Mouse (Mus musculus) layer of hippocampus, postnatal 36 days (tissue): ENCODE data around the gene Lrrc10. TPM values are rescaled to one million over a fixed set of nuclear protein-coding genes. Genes with fewer than 3 reads are reported as not detected.
"Not testable (repeated sequence)": the region's sequence is repeated elsewhere in the genome, so short reads cannot be mapped to it uniquely, and the experiment has no call there.

Source experiments
- DNase-seq, 2 experiments: peaks; one replicate each; pipeline ENCODE4 v3.0.0; 2022
- total RNA-seq, 2 experiments: library from RNA; stranded (reverse); gene quantifications; 2 replicates each; pipeline ENCODE4 v1.2.3; 2021

Lrrc10 gene
- under 1 TPM in 1 of 2 experiments, not detected in 1; 0.25 TPM for total RNA-seq

GRCm38 (mm10) chr10:117045175-117046056 is at the start of gene Lrrc10:
Lrrc10 (plus strand) TSS chr10:117045341.
- DNase-seq = peak; percentile 44 to 59

- no peak for DNase-seq
These were observed 49.4 kb upstream of the Lrrc10 start for GRCm38 (mm10) chr10:116995584-116996235.

DNA sequence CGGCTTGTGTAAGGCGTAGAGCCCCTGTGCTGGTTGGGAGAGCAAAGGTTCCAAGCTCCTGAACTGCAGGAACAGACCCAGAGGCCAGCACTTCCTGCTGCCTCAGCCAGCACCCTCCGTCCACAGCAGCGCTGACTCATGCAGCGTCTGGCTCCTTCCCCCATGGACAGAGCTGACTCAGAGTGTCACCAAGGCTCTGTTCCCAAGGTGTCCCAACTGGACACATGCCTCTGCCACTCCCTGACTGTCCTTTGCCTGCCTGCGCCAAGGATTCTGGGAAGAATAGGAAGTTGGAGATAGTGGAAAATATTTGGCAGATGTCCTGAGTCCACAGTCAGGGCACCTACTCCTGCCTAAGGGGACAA is 48.9 kb upstream of the Lrrc10 start:
- no peak for DNase-seq

DNA sequence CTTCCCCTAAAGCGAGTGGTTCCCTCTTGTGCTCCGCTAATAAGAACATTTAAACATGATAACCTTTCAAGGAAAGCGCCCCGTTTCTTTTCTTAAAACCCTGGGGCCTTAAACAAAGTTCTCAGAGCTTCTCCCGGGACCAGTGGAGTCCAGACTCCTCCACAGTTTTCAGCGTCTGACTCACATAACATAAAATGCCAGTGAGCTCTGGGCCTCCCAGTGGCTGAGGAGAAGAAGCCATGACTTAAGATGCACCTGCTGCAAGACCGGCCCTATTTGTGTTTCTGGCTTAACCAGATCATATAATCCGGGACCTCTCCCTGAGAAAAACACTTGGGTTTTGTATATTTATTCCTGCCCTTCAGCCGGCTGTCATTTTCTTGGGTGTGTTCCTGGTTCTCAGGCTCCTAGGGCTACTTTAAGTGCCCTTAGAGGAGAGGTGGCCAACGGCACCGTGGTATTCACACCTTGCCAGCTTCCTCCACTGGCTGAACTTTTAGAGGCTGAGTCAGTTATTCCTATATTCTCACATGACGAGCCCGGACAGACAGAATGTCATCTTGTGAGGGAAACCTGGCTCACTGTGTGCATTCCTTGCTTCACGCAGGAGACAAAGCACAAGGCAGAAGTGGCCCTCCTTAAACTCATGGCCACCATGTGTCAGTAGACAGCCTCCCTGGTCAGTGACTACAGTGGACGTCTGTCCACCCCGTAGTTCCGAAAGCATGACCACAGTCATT is 46.3 kb upstream of the Lrrc10 start:
- no peak for DNase-seq

DNA sequence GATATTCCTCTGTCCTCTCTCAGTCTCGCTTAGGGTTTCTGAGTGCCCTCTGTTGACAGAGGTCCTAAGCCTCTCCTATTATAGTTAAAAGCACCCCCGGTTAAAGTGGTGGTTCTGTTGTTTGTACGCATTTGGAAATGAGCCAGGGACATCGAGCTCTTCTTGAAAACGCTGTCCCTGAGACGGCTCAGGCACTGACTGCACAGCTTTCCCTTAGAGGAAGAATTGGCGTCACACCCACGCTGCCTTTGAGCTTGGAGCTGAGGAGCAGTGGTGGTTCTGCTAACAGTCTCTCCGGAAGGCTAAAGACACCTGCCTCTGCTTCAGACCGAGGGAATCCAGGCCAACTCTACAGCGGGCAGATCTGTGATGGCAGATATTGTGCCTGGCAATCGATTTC is 44.2 kb upstream of the Lrrc10 start:
- peak in 1 of 2 experiments; percentile 20 for DNase-seq

DNA sequence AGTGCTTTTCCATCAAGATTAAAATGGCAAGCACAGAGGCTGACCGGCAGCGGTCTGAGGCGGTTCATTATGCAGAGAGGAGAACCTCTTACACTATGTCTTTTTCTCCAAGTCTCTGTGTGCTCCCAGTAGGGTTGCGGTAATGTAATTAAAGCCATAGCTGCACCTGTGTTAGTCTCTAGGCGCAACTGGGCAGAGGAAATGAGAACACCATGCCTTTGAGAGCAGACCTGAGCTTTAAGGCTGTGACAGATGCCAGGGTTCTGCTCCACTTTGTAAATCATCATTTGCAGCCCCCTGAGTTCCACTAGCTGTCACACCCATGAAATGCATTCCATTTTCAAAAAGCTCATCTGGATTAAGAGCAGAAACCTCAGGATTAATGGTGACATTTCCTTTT is 40.4 kb upstream of the Lrrc10 start:
- DNase-seq = no peak

- DNase-seq = no peak
These were observed 39.3 kb upstream of the Lrrc10 start for GRCm38 (mm10) chr10:117005707-117006464.

DNA sequence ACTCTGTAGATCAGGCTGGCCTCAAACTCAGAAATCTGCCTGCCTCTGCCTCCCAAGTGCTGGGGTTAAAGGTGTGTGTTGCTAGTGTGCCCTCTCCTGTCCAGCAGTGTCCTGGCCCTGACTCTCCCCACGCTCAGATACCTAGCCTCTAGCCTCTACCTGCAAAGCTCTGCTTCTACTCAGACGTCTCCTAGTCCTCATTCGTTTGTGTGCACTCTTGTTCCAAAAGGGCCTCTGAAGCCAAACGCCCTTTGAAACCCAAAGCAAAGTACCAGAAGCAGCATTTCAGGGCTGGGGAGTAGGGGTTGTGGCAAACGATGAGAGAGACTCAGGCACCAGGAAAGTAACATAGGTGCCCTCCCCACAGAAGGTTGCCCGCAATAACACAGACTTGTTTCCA is 35.5 kb upstream of the Lrrc10 start:
- no peak for DNase-seq

DNA sequence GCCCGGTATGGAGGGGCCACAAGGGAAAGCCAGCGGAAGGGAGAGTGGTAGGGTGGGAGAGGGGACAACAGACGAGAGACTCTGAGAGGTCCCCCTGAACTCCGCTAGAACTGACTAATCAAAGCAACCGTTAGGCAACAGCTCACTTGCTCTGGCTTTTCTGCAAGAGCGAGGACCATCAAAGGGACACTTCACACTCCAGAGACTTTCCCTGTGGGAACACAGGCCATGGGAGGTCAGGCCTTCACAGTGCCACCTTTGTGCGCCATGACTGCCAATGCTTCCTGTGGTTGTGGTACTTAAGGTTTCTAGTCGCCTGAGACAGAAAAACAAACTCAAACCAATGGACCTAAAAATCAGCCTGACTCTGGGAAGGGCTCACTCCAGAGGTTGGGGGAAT is 34.1 kb upstream of the Lrrc10 start:
- no peak for DNase-seq

- peak; percentile 18 to 38 for DNase-seq
These were observed 31.3 kb upstream of the Lrrc10 start for GRCm38 (mm10) chr10:117013689-117014390.

- DNase-seq = no peak
These were observed 30.6 kb upstream of the Lrrc10 start for GRCm38 (mm10) chr10:117014565-117014964.

DNA sequence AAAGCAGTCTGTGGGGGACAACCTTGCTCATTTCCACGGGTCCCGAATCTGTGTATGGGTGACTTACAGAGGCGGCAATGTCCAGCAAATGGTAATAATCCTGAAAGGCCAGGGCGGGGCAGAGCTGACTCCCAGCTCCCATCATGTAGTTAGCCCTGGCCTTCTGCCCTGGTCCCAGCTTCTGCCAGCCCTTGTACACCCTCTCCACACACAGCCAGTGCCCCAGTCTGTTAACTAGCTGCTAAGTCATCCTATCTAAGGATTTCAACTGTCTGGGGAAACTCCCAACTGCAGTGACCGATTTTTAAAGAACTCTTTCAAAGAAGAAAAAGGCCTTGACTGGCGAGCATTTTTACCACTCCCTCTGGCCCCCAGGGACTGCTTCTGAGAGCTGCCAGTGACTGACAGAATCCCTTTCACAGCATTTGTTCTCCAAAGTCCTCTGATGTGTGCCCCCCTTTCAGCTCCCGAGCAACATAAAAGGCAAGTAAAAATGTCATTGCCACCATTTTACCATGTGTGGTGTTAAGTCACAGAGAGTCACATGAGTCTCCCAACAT is 26.8 kb upstream of the Lrrc10 start:
- DNase-seq = no peak

DNA sequence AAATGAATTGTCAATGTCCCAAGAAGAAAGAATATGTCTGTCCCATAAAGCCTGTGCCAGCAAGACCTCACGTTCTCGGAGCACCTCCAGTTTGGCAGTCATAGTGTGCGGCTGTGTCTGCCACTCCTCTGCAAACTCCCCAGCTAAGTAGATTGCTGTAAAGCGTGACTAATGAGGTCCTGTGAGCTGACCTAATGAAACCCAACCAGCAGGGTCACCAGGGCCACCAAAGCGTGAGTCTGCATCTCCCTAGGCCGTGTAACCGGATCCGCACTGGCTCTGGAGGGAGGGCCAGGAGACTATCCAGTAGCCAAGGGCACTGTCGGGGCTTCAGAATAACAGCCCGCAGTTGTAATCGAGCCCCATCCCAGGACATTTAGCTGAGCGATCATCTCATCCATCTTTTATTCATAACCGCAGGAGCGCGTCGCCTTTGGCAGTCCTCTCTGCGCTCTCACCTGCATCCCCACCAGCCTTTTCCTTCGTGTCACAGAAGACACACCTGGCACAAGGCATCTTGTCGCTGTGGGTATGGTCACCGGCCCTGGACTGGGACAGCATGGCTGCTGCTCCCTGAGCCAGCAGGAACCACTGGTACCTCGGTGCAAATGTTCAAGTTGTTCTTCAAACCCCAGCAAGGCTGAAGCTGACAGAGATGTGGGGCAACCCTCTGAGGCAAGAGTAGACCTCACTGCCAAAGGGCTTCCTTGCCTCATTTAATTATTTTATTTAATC is 24.0 kb upstream of the Lrrc10 start:
- no peak for DNase-seq

DNA sequence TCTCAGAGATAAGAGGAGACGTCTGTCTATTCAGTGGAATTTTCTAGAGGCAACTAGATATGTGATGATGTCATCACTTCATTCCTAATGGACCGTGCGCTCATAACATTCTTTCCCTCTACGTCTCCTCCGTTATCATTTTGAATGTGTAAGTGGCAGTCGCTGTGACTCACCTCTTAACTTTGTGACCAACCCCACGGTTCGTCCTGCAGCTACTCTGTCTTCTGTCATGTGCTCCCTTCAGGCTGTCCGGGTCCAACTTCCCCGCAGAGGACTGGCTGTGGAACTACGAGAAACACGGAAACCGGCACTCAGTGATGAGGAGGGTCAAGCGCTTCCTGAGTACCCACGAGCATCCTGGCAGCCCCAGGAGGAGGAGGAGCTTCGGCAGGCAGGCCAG is 21.4 kb upstream of the Lrrc10 start:
- DNase-seq = no peak

GRCm38 (mm10) chr10:117025776-117026175 is 19.4 kb upstream of the Lrrc10 start:
- not testable (repeated sequence) for DNase-seq

DNA sequence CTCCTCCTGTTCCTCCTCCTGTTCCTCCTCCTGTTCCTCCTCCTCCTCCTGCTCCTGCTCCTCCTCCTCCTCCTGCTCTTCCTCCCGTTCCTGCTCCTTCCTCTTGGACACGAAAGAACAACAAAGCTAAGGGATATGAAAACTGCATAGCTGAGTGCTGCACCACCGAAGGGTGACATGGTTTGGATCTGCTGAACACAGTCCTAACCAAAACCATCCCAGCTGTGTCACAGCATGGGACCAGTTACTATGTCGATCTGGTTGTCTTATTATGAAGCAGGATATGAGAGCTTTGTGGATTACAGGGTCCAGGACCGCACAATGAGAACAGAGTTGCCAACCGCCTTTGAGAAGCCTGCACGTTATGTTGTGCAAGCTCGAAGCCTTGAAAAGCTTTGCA is 19.0 kb upstream of the Lrrc10 start:
- DNase-seq = no peak

DNA sequence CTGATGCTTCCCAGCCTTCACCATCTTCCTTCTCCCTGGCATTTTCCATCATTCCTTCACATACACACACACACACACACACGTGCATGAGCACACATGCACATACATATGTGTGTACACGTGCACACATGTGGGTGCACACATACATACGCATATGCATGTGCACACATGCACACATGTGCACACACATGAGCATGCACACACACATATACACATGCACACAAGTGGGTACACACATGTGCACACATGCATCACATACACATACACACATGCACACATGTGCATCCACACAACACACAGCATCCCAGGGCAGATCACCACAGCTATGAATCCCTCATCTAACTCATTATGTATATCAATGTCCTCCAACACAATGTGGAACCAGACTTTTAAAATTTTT is 14.0 kb upstream of the Lrrc10 start:
- DNase-seq = no peak

DNA sequence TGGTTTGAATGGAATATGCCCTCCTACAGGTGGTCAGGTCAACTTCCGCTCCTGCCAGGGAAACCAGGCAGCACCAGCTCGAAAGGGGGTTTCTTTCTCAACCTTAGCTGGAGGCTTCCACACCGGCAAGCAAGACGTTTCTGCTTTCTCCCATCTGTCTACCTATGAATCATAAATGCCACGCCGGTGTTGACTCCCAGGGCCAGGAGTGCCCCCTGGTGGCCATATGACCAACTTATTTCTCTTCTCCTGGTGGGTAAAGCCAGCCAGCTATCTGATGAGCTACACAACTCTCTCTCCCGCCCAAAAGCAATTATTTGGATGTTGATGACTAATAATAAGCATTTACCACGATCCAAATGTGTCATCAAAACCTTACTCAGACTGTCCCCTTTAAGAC is 11.4 kb upstream of the Lrrc10 start:
- DNase-seq = peak; percentile 63 to 70

GRCm38 (mm10) chr10:117040355-117040754 is 4.8 kb upstream of the Lrrc10 start:
- no peak for DNase-seq

DNA sequence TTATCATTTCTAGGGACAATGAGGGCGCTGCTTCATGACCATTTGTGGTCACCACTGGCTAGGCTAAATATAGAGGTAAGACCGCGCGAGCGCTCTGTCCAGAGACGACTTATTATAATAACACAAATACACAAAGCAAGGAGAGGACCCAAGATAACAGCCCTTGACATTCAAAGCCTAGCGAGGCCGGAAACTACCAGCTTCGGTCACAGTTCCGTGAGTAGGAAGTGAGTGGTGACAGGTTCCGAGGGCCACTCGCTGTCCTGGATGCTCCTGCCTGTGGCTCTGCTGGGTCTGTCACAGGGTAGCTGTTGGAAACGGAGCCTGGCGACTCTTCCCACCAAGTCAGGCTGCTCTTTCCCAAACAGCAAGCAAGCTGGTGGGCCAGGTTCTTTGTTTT is 2.8 kb upstream of the Lrrc10 start:
- no peak for DNase-seq
